Comparison of ENCODE assay signal across 19 mouse cellular contexts in the genomic region with DNA sequence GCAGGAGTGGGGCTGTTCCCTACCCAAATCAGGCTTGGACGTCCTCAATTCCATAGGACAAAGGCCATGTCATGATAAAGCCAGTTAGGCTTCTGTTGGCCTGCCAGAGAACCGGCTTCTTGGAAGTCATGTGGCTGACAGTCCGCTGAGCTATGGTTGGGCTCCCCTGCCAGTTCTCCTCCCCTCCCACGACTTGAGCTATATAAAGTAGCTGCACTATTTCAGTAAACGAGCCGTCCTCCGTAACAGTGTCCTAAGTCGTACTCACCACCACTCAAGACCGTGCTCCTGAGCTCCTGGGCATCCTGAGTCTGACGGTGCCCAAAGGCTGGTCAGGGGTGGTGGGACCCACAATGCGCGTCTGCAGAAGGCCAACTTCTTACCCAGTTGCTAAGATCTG.
DNase-seq lines count a peak whose midpoint lies in the region; ATAC-seq and TF ChIP-seq lines count a peak whose summit lies in the region.
"Had no signal": no experiment of that assay in that cellular context is flagged by ENCODE, and none has a peak within 500 bp of the region (broad histone marks: within the 10 kb centered on the region; RNA-seq: fewer than 3 reads in every experiment).

No protein-coding gene starts in this region.

- no peak for DNase-seq in gastrocnemius, adult 2 months
- no peak for DNase-seq in gastrocnemius, postnatal 4 days (ENCODE audit: low spot score in 2 of 2)
- peak; percentile 59 for DNase-seq in right cerebral cortex, adult 18-20 months
- DNase-seq in right cerebral cortex, postnatal 14 days: no peak
- peak; percentile 47 for DNase-seq in heart, postnatal 0 days (ENCODE audit: low spot score)
- DNase-seq in skeletal muscle tissue, adult 2 months (ENCODE audit: low read depth, low spot score): peak; percentile 12
- no peak for DNase-seq in spleen, adult 18-20 months
- DNase-seq in midbrain, embryonic 11.5 days (ENCODE audit: low spot score, missing footprints): no peak
- DNase-seq: adrenal gland, postnatal 25 days; cerebellum, adult 9-10 months; gastrocnemius, postnatal 10 days; kidney, adult 2 months; liver, embryonic 13.5 days; midbrain, embryonic 14.5 days; thymus, postnatal 36 days had no signal

- H3K9me3 ChIP-seq in heart, postnatal 0 days (replicated peaks; ENCODE audit: control insufficient read depth, low read length): no peaks in the 10 kb centered on the region
- no peaks in the 10 kb centered on the region for H3K9me3 ChIP-seq in midbrain, embryonic 11.5 days (ENCODE audit: control insufficient read depth, low read length)
- H3K9me3 ChIP-seq: limb, embryonic 12.5 days; liver, embryonic 13.5 days had no signal

- H3K9ac ChIP-seq in heart, postnatal 0 days (replicated peaks; ENCODE audit: low read depth, low read length): no peak overlapping the region
- H3K9ac ChIP-seq in midbrain, embryonic 11.5 days (ENCODE audit: low read length): no peak overlapping the region
- H3K9ac ChIP-seq: limb, embryonic 12.5 days; liver, embryonic 13.5 days had no signal

- 35% methylated on average over 12 of the region's 12 CpGs for WGBS in heart, postnatal 0 days
- 89% methylated on average over 12 of the region's 12 CpGs for WGBS in midbrain, embryonic 11.5 days

- ATAC-seq in heart, postnatal 0 days (ENCODE audit: insufficient read depth, low read depth): peak; percentile 60
- ATAC-seq in midbrain, embryonic 11.5 days (ENCODE audit: low FRiP score): no peak
- ATAC-seq: activated CD4-positive, CD25-positive, alpha-beta regulatory T cell, adult 4 months; Patski had no signal

- H3K36me3 ChIP-seq in heart, postnatal 0 days (replicated peaks; ENCODE audit: control insufficient read depth, insufficient read depth, low read length): no peaks in the 10 kb centered on the region
- no peaks in the 10 kb centered on the region; the same call in 1 of the 2 replicates for H3K36me3 ChIP-seq in midbrain, embryonic 11.5 days (ENCODE audit: control insufficient read depth, insufficient read depth, low read length)
- H3K36me3 ChIP-seq: limb, embryonic 12.5 days; liver, embryonic 13.5 days had no signal

- intact Hi-C loops in gastrocnemius, adult 2 months (cut with DNase I): no loop called here

- H3K27me3 ChIP-seq in heart, postnatal 0 days (ENCODE audit: control insufficient read depth, insufficient read depth, low read length): no peaks in the 10 kb centered on the region
- no peaks in the 10 kb centered on the region for H3K27me3 ChIP-seq in midbrain, embryonic 11.5 days (ENCODE audit: control insufficient read depth, insufficient read depth, low read length)
- H3K27me3 ChIP-seq: limb, embryonic 12.5 days; liver, embryonic 13.5 days had no signal

- no peak for TF ChIP-seq EP300 in heart, postnatal 0 days (IDR thresholded peaks at IDR 0.05; ENCODE audit: low read depth)

- 0 out of 2 replicates have a peak overlapping the region, but pooled peaks have one; percentile 19 for H3K4me3 ChIP-seq in gastrocnemius, adult 2 months
- H3K4me3 ChIP-seq in heart, postnatal 0 days (ENCODE audit: low read depth, low read length): no peak overlapping the region
- H3K4me3 ChIP-seq in midbrain, embryonic 11.5 days (ENCODE audit: low read depth, low read length): no peak overlapping the region
- H3K4me3 ChIP-seq: limb, embryonic 12.5 days; liver, embryonic 13.5 days; myocyte had no signal

- peak overlapping the region; percentile 36 for H3K4me2 ChIP-seq in heart, postnatal 0 days (ENCODE audit: low read depth, low read length)
- H3K4me2 ChIP-seq in midbrain, embryonic 11.5 days: no peak overlapping the region
- H3K4me2 ChIP-seq: limb, embryonic 12.5 days; liver, embryonic 13.5 days had no signal

- H3K27ac ChIP-seq in gastrocnemius, adult 2 months: no peak overlapping the region
- H3K27ac ChIP-seq in heart, postnatal 0 days (ENCODE audit: low read depth): no peak overlapping the region
- no peak overlapping the region for H3K27ac ChIP-seq in midbrain, embryonic 11.5 days (ENCODE audit: low read depth, low read length)
- H3K27ac ChIP-seq: limb, embryonic 12.5 days; liver, embryonic 13.5 days had no signal

- TF ChIP-seq CTCF in gastrocnemius, adult 2 months (IDR thresholded peaks at IDR 0.05): no peak
- TF ChIP-seq CTCF in heart, postnatal 0 days (IDR thresholded peaks at IDR 0.05; ENCODE audit: low read depth): no peak

- 0 out of 2 replicates have a peak, but pooled peaks cover 4% of the 10 kb centered on the region for H3K4me1 ChIP-seq in heart, postnatal 0 days (ENCODE audit: control insufficient read depth, insufficient read depth)
- no peaks in the 10 kb centered on the region for H3K4me1 ChIP-seq in midbrain, embryonic 11.5 days (ENCODE audit: control insufficient read depth, insufficient read depth, low read length)
- H3K4me1 ChIP-seq: limb, embryonic 12.5 days; liver, embryonic 13.5 days had no signal

Comparison
In these comparisons a context has a peak if more than half of its experiments do, and no peak if none do; other contexts are left out.
1. DNase-seq: peak in right cerebral cortex, adult 18-20 months (single experiment), heart, postnatal 0 days (single experiment) and skeletal muscle tissue, adult 2 months (single experiment); none in gastrocnemius, adult 2 months (single experiment), gastrocnemius, postnatal 4 days (0 of 2), right cerebral cortex, postnatal 14 days (single experiment), spleen, adult 18-20 months (0 of 2) and midbrain, embryonic 11.5 days (single experiment).